Mouse (Mus musculus) brain, embryonic 14.5 days (tissue): ENCODE measurements around the gene Clk3. TPM values are rescaled to one million over a fixed set of nuclear protein-coding genes. Genes with fewer than 3 reads are reported as not detected.
A peak's percentile ranks its signal among the peaks of the same experiment; 100 is the strongest.

Source experiments
- DNase-seq: peaks from one replicate; pipeline ENCODE4 v3.0.0-alpha.2; 2011; ENCODE audit warnings: low read depth
- CTCF ChIP-seq: fragments of 200-500 bp; IDR thresholded peaks from 2 replicates; pipeline ENCODE4 v1.5.1; 2012; ENCODE audit warnings: inconsistent platforms, mild to moderate bottlenecking, moderate library complexity, borderline replicate concordance; ENCODE audit not compliant: insufficient read depth, insufficient read length; ENCODE audit errors: extremely low read depth
- POLR2A ChIP-seq: fragments of 200-500 bp; IDR thresholded peaks from 2 replicates; pipeline ENCODE4 v1.6.1; 2012; ENCODE audit warnings: mild to moderate bottlenecking, inconsistent platforms, borderline replicate concordance; ENCODE audit not compliant: poor library complexity, insufficient read depth, insufficient read length, severe bottlenecking; ENCODE audit errors: extremely low read depth
- polyA plus RNA-seq: library from polyadenylated mRNA; depleted of rRNA; stranded (reverse); fragments of >200 nt; gene quantifications from 2 replicates; pipeline ENCODE4 v1.2.3, GENCODE M21; 2012

Clk3 gene
- polyA plus RNA-seq, 1 experiment = 153 TPM

DNA sequence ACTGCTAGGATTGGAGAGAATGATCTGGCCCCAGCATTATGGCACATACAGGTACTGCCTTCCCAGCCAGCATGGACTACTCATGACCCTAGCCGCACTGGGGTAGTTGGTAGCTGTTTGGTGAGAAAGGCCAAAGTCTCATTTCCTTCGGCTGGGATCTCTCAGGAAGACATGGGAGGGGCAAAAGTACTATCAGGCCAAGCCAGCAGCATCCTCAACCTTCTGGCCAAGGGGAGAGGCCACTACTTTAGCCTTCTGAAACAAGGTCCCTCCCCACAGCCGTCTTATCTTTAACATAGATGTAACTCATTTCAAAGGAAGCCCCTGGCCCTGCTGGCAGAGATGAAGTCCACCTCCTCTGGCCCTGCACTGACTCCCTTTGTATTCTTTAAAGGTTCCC lies 8.1 kb downstream of the Clk3 start:
- no peak for DNase-seq
- no peak for TF ChIP-seq POLR2A
- no peak for TF ChIP-seq CTCF

DNA sequence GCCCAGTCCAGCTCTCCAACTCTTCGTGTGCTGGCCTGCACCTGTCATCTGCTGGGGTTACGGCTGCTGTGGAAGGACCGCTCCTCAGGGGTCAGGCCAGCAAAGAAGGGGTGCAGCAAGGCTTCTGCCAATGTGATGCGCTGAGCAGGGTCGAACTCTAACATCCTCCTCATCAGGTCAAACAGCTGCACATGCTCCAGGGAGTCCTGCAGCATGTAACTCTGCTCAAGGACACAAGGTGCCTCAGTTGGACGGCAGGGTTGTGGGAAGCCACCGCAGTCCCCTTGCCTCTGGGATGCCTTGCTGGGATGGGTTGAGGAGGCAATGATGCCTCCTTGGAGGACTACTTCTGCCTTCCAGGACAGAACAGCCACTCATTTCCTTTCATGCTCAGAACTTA lies 14.8 kb downstream of the Clk3 start:
- DNase-seq = no peak
- TF ChIP-seq CTCF (no peak), POLR2A (no peak)

GRCm38 (mm10) chr9:57748831-57749230 lies 16.8 kb downstream of the Clk3 start:
- no peak for TF ChIP-seq POLR2A
- no peak for DNase-seq

DNA sequence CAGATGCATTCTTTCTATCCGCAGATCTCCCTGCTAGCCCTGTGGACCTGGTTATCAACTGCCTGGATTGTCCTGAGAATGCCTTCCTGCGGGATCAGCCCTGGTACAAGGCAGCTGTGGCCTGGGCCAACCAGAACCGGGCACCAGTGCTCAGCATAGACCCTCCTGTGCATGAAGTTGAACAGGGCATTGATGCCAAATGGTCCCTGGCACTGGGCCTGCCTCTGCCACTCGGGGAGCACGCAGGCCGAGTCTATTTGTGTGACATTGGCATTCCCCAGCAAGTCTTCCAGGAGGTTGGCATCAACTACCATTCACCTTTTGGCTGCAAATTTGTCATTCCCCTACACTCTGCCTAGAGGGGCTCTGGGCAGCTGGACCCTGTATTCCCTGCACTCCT lies 17.5 kb downstream of the Clk3 start:
- TF ChIP-seq POLR2A = no peak
- TF ChIP-seq CTCF = no peak
- no peak for DNase-seq

GRCm38 (mm10) chr9:57747067-57747466 lies 18.6 kb downstream of the Clk3 start:
- DNase-seq = no peak
- TF ChIP-seq CTCF (no peak), POLR2A (no peak)

- peak; percentile 85 for DNase-seq
- no peak for TF ChIP-seq POLR2A
- peak; percentile 77; the same call in 1 of the 2 replicates for TF ChIP-seq CTCF
Measured at GRCm38 (mm10) chr9:57744462-57745091, 21.1 kb downstream of the Clk3 start.

- no peak for TF ChIP-seq CTCF
Measured at GRCm38 (mm10) chr9:57739863-57740262, 25.8 kb downstream of the Clk3 start.

GRCm38 (mm10) chr9:57733606-57734005 lies 32.1 kb downstream of the Clk3 start:
- DNase-seq = no peak
- no peak for TF ChIP-seq POLR2A
- TF ChIP-seq CTCF = no peak

More at GRCm38 (mm10) chr9:57739863-57740262, 25.8 kb downstream of the Clk3 start:
- no peak for DNase-seq

- TF ChIP-seq POLR2A (no peak), CTCF (peak; percentile 4; the same call in 1 of the 2 replicates)
- no peak for DNase-seq
Measured at GRCm38 (mm10) chr9:57728312-57728711, 37.3 kb downstream of the Clk3 start.

DNA sequence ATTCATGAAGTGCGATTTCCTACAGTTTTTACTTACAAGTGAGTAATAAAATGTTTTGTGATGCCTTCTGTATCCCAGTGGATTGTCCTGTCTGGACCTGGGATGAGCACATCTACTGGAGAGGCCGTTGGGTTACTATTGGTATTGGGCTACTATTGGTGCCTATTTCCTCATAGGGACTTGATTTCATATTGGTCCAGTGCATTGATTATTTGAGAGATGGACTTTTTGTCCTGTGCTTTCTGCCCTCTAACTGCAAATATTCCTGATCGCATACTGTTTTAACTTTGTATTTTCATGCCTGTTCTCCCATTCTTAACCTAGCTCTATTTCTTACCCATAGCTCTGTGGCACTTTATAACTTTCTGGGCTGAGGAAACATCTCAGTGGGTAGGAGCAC lies 41.0 kb downstream of the Clk3 start:
- no peak for TF ChIP-seq CTCF
- no peak for TF ChIP-seq POLR2A
- DNase-seq = no peak

DNA sequence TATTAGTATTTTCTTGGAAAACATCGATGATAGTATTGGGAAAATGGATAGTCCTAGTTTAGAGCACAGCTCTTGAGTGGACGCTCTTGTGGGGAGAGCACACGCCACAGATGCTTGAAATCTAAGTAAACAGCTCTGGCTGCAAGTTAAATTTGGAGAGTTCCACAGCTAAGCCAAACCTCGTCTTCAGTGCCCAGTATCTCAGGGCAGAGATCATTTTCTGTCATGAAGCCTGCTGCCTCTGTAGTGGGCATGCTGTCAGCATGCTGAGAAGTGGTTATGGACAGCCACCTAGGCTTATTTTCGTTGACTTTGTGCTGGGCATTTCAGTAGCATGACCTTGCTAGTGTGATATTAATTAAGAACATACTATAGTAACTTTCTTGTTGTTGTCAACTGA lies 41.9 kb downstream of the Clk3 start:
- TF ChIP-seq CTCF = no peak
- TF ChIP-seq POLR2A = no peak
- no peak for DNase-seq

DNA sequence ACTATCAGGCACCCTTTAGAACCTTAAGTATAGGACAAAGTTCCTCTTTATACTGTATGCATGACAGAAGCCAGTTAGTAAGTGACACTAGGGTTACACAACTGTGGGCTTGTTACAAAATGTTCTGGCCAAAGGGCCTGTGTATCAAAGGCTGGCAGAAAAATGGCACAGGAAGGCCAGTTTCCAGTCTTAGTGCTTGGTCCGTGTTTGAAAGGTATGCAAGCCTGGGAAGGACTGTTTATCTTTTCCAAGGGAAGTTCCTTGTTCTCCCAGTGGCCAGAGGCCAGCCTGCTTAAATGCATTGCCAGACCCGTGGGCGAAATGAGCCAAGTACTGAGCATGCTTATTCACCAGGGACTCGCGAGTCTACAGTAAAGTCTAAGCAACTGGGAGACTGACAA lies 42.3 kb downstream of the Clk3 start:
- DNase-seq = peak; percentile 33
- TF ChIP-seq POLR2A (no peak), CTCF (no peak)
